Mouse (Mus musculus) olfactory bulb, adult 2 months (tissue): ENCODE data around the gene Galnt14. TPM values are rescaled to one million over a fixed set of nuclear protein-coding genes. Genes with fewer than 3 reads are reported as not detected.

Experiments used
- H3K27ac ChIP-seq: fragments of 200-500 bp; 2 replicates; pipeline ENCODE4 v1.5.1; 2012; ENCODE audit warnings: low read depth, low read length; ENCODE audit not compliant: insufficient read depth
- H3K4me1 ChIP-seq: fragments of 200-500 bp; 2 replicates; pipeline ENCODE4 v1.6.1; 2012; ENCODE audit warnings: low read length; ENCODE audit not compliant: control insufficient read depth, insufficient read depth
- H3K4me3 ChIP-seq: fragments of 200-500 bp; 2 replicates; pipeline ENCODE4 v1.5.1; 2012; ENCODE audit warnings: mild to moderate bottlenecking, low read depth, low read length, moderate library complexity; ENCODE audit not compliant: insufficient read depth
- CTCF ChIP-seq: fragments of 200-500 bp; IDR thresholded peaks from 2 replicates; pipeline ENCODE4 v1.5.1; 2012; ENCODE audit warnings: low read depth, mild to moderate bottlenecking, low read length, moderate library complexity; ENCODE audit not compliant: insufficient read depth
- POLR2A ChIP-seq: fragments of 200-500 bp; IDR thresholded peaks from 2 replicates; pipeline ENCODE4 v1.6.1; 2012; ENCODE audit warnings: mild to moderate bottlenecking, low read depth, low read length, moderate library complexity; ENCODE audit not compliant: insufficient read depth
- WGBS: fragments of 180-500 bp; shearing (Covaris S2); methylation state at CpG from one replicate; pipeline ENCODE4 v1.1.7; 2018; 5-methylcytosine and 5-hydroxymethylcytosine counted together
- polyA plus RNA-seq: library from polyadenylated mRNA; stranded (reverse); fragments of >200 nt; gene quantifications from 2 replicates; pipeline ENCODE4 v1.2.4, GENCODE M21; 2012; ENCODE audit warnings: low replicate concordance; ENCODE audit not compliant: missing spikeins, insufficient read depth, insufficient read length

The Galnt14 gene
- polyA plus RNA-seq, 1 experiment = not detected

DNA sequence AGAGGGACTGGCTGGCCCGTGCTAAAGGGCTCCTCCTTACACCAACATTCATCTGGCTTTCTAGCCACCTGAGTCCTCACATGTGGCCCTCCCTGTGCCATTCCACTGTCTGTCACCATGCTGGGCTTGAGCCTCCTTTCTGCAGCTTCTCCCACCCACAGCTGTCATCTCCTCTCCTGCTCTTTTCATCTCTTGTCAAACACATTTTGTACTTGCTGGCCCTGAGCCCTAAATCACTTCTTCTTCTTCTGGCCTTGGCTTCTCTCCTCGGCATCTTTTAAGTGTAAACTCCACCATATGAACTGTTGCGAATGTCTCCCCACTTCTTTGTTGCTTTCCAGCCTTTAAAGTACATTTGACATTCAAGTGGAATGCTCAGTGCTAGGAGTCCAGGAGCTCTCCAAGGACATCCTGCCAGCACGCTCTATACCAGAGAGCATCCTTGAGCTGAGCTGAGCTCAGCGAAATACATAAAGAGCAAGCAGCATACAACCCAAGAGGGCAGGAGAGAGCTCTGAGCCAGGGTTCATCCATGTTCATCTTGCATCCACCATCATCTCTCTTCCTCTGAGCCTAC is 150.0 kb downstream of the Galnt14 start:
- 81% methylated on average over 5 of the region's 5 CpGs for WGBS
- H3K4me3 ChIP-seq = no peak overlapping the region
- H3K27ac ChIP-seq = no peak overlapping the region
- no peaks in the 10 kb centered on the region for H3K4me1 ChIP-seq
- TF ChIP-seq CTCF = no peak
- no peak for TF ChIP-seq POLR2A

DNA sequence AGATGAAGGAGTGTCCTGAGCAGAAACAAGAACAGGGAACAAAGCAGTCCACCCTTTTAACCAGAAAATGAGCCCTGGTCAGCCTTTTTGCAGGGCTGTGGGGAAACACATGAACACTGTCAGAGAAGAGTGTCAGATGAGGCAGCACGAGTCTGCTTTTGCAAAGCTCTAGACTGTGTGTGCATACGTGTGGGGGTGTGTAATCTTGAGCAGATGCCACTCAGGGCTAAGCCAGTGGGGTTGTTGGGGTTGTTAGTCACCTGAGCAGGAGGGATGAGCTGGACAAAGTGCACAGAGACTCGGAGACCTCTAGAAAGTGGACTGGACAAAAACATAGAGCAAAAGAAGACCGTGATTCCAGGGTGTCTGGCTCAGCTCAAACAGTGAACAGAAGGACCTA is 150.8 kb downstream of the Galnt14 start:
- 82% methylated on average over 4 of the region's 4 CpGs for WGBS

DNA sequence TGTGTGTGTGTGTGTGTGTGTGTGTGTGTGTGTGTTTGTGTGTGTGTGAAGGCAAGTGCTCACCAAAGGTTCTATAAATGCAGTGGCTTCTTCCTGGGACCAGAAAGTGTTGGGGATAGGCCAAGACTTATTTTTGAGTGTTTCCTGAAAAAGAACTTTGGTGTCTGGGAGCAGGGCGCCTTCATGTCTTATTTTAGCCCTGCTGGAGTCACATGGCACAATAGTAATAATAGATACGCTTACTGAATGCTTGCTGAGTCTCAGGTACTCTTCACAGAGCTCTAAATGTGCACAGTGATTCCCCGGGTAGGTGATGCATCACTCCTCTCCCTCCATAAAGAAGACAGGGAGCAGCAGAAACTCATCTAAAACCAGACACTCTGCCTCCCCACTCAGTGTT is 153.2 kb downstream of the Galnt14 start:
- H3K27ac ChIP-seq = no peak overlapping the region
- WGBS = 63% methylated on average over 3 of the region's 3 CpGs
- no peak overlapping the region for H3K4me3 ChIP-seq
- H3K4me1 ChIP-seq = no peaks in the 10 kb centered on the region
- no peak for TF ChIP-seq CTCF
- TF ChIP-seq POLR2A = no peak

More for the DNA sequence above, 150.8 kb downstream of the Galnt14 start:
- no peak for TF ChIP-seq POLR2A
- no peak for TF ChIP-seq CTCF
- Histone ChIP-seq H3K4me3 (no peak overlapping the region), H3K4me1 (no peaks in the 10 kb centered on the region), H3K27ac (no peak overlapping the region)

DNA sequence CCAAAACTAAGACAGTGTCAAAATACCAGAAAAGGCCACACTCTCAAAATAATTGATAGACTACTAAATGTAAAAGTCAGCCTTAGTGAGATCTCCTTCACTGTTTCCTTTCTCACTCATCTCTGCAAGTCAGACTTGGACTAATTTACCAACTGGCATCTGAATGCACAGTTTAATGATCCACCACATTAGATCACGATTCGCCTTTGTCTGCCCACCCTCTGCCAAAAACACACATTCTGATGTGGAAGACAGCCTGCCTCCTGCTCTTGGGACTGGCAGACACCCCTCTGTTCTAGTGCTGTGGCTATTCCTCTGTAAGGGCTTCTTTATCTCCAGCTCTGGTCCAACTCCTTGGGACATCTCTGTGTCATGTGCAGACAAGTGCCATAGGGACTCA is 153.8 kb downstream of the Galnt14 start:
- WGBS = 71% methylated on average over 2 of the region's 2 CpGs
- H3K4me1 ChIP-seq = no peaks in the 10 kb centered on the region
- H3K27ac ChIP-seq = no peak overlapping the region
- no peak for TF ChIP-seq CTCF
- TF ChIP-seq POLR2A = no peak
- H3K4me3 ChIP-seq = no peak overlapping the region

DNA sequence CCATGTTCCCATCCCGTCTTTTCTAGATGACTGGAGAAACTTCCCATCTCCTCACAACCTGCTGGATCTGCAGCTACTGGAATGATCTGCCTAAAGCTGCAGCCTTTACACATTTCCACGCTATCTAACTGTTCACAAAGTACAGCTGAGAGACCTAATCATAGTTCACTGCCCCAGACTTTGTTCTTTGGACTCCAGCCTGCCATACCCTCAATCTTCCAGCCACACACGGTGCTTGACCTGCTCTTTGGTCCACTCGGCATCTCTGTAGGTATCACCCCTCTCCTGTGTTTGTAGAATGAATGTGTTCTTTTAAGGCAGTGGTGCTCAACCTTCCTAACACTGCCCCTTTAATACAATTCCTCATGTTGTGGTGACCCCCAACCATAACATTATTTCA is 155.6 kb downstream of the Galnt14 start:
- no peak for TF ChIP-seq CTCF
- TF ChIP-seq POLR2A = no peak
- Histone ChIP-seq H3K4me1 (no peaks in the 10 kb centered on the region), H3K4me3 (no peak overlapping the region), H3K27ac (no peak overlapping the region)
- WGBS = 90% methylated on average over 4 of the region's 4 CpGs

DNA sequence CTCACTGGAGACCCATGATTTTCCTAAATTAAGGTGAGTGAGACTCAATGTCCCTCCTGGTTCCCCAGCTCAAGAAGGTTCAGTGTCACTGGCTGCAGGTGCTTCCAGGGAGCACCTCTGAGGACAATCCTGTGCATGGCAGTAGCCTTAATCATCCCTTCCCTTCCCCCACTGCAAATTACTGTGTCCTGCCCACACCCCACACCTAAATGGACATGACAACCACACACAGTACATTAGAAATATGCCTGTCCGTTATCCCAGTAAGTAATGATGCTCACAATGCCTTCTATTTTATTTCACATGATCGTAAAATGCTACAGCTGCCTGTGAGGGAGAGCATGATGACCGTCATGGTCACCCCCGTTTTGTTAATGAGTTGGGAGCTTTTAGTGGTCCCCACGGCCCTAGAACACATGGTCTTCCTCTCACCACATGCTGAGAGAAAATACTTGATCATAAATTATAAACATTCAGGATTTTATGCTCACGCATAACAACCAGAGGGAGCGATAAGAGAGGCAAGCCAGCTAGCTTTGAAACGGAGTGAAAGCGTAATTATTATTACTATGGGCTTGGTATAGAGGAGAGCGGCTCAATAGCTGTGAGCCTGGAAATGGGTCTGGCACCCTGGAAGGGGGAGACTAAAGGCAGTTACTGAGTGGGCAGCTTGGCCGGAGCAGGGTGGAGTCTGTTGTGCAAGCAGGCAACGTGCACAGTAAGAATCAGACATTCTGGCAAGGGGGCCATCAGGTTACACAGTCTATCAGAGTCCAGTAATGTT is 161.3 kb downstream of the Galnt14 start:
- WGBS = 82% methylated on average over 12 of the region's 12 CpGs
- H3K4me3 ChIP-seq = no peak overlapping the region
- H3K27ac ChIP-seq = no peak overlapping the region
- TF ChIP-seq CTCF (no peak), POLR2A (no peak)
- H3K4me1 ChIP-seq = no peaks in the 10 kb centered on the region

DNA sequence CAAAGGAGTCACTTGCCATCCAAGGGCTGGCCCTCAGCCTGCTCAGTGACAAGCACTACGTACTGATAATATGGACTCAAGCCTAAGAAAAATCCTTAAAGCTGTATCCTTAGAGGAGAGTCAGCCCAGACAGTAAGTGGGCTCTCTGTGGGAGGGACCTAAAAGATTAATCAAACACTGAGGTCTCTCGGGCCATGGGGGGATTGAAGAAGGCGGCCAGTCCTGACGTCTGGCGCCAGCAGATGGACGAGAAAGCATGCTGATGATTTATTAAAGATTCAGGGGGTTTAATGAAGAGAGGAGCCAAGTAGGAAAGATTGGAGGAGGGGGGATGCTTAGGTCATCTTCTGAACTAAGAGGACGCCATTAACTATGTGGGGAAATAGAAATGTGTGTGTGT is 162.1 kb downstream of the Galnt14 start:
- WGBS = 83% methylated on average over 7 of the region's 7 CpGs
- Histone ChIP-seq H3K4me3 (no peak overlapping the region), H3K27ac (no peak overlapping the region), H3K4me1 (no peaks in the 10 kb centered on the region)
- no peak for TF ChIP-seq POLR2A

DNA sequence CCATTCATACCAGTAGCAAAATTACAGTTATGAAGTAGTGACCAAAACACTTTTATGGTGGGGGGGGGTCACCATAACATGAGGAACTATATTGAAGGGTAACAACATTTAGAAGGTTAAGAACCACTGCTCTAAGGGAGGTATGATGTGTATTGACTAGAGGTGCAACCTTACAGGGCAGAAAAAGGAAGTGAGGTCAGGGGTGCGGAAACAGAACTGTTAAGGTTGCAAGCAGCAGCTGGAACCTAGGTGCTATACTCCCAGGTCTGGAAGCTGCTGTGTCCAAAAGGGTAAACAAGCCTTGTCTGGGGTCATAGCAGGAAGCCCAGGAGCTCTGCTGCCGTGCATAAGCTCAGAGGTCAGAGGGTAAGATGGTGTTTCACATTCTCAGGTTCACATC is 162.8 kb downstream of the Galnt14 start:
- Histone ChIP-seq H3K27ac (no peak overlapping the region), H3K4me1 (no peaks in the 10 kb centered on the region), H3K4me3 (no peak overlapping the region)
- TF ChIP-seq POLR2A (no peak), CTCF (no peak)
- 86% methylated on average over 2 of the region's 2 CpGs for WGBS

DNA sequence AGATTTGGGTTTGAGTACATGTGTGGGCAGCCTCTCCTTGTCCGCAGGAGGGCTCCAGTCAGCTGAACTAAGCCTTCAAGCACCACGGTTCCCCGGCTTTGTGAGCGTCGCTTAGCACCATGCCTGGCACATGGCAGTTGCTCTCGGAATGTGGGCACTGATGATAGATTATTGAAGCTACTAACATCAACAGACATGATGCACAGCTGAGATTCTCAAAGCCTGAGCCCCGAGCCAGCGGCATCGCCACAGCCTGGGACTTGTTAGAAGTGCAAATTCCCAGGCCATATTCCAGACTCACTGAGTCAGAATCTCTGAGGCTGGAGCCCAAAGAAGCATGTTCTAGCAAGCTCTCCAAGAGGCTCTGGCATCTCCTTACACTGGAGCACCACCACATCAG is 168.3 kb downstream of the Galnt14 start:
- WGBS = 83% methylated on average over 9 of the region's 9 CpGs
- H3K4me1 ChIP-seq = peaks cover 8% of the 10 kb centered on the region
- TF ChIP-seq CTCF (no peak), POLR2A (no peak)

DNA sequence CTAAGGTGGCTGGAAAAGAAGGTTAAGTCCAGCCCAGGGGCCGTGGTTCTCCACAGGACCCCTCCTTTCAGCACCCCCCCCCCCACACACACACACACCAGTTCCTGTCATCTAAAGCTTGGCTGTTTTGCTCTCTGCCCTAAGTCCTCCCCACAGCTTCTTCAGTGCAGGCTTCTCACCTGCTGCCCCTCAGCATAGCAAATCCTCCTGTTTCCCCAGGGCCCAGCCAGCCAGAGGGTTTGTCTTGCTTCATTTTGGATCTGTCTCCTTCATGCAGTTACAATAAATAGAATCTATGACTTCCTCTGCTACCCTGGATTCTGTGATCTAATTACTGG is 169.1 kb downstream of the Galnt14 start:
- H3K27ac ChIP-seq = no peak overlapping the region
- WGBS = 27% methylated on average over 1 of the region's 1 CpGs

More for the DNA sequence above, 168.3 kb downstream of the Galnt14 start:
- H3K4me3 ChIP-seq = no peak overlapping the region
- H3K27ac ChIP-seq = no peak overlapping the region

More for the DNA sequence above, 169.1 kb downstream of the Galnt14 start:
- TF ChIP-seq POLR2A = no peak
- TF ChIP-seq CTCF = no peak
- no peak overlapping the region for H3K4me3 ChIP-seq
- peaks cover 8% of the 10 kb centered on the region for H3K4me1 ChIP-seq
